Mouse (Mus musculus) common myeloid progenitor, adult 5-6 weeks (primary cell): ENCODE measurements around the gene Mat2a. TPM values are rescaled to one million over a fixed set of nuclear protein-coding genes. Genes with fewer than 3 reads are reported as not detected.
A peak's percentile ranks its signal among the peaks of the same experiment; 100 is the strongest.
"Not testable (repeated sequence)": the region's sequence is repeated elsewhere in the genome, so short reads cannot be mapped to it uniquely, and the experiment has no call there.

Source experiments
- ATAC-seq: replicated peaks from 2 replicates; pipeline ENCODE4 v1.8.0; 2016; ENCODE audit warnings: low read depth, mild to moderate bottlenecking, moderate TSS enrichment, inconsistent platforms; ENCODE audit not compliant: poor library complexity, severe bottlenecking
- total RNA-seq: library from RNA; stranded (forward); fragments of 200-1000, 187-1606 nt; gene quantifications from 2 replicates; pipeline ENCODE4 v1.2.3, GENCODE M21; 2017

Mat2a gene
- total RNA-seq, 1 experiment from 2014 or later = 303 TPM

DNA sequence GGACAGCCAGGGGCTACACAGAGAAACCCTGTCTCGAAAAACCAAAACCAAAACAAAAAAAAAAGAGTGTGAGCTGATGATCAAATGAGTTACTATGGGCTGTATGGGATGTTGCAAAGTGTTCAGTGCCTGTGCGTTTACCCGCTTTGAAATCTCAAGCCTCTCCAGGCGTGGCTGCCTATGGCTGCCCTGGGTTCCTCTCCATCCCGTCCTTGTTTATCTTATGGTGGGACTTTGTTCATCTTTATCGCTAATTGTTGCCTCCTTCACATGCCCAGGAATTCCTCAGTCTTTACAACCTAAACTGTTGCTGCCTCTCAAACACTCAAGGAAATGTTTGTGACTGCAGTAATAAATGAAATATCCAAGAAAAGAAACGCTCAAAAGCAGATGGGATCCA lies 19.1 kb upstream of the Mat2a start:
- no peak for ATAC-seq

DNA sequence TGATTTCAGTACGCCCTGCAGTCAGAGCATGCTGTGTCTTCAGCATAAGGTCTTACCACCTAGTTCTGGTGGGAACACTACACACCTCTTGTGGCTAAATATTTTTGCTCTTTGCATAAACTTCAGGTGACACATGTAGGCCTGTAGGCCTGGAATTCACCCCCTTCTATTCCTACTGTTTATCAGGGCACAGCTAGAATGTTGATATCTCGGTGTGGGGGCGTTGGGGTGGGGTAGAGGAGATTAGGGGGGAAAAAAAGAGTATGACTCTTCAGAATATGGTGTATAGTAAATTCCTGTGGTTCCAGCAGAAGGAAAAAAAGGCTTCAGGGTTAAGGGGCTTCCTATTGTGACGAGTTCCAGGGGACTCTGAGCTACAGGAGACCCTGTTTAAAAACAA lies 17.2 kb upstream of the Mat2a start:
- no peak for ATAC-seq

DNA sequence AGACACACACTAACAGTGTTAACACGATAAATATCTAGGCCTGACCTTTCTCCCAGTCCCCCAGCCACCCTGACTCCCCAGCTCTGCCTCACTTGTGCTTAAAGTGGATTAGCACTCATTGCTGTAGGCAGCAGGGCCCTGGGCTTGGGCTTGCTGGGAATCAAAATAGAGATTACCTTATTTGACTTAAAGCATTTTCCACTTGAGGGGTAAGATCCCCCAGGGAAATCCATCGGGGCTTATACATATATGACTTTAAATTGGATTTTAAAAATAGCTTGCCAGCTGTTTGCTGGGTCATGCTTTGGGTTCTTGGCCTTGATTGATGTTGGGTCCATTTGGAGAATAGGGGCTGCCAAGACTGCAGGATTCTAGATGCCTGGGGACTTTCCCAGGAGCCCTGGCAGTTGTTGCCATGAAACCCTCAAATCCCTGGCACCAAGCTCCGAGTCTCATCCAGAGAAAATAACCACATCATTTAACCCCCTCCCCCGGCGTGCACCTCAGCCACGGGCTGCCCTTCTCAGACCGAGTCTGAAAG lies 15.5 kb upstream of the Mat2a start:
- ATAC-seq = no peak

DNA sequence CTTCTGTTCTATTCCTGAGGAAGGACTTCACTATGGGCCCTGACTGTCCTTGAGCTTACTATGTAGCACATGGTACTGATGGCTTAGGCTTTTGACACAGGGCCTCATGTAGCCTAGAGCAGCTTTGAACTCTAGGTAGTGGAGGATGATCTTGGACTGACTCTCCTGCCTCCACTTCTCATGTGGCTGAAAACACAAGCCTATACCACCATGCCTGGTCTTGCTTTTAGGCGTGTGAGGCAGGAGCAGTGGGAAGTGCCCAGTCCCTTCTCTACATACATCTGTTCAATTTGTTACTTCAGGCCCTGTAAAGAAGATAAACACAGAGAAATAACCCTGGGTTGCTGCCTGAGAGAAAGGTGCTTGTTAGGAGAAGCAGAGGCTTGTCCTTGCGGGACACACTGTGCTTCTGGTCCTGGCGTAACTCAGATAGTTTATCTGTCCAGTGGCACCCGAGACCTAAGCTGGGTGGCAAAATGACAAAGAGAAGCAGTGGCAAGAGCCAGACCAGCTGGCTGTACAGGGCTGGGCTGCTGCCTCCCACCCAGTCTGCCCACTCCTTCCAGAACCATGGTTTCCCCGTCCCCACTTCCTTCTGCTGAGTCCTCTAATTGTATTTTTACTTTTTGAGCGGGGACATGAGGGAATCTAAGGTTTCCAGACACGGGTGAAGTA lies 14.9 kb upstream of the Mat2a start:
- peak; percentile 63 for ATAC-seq

DNA sequence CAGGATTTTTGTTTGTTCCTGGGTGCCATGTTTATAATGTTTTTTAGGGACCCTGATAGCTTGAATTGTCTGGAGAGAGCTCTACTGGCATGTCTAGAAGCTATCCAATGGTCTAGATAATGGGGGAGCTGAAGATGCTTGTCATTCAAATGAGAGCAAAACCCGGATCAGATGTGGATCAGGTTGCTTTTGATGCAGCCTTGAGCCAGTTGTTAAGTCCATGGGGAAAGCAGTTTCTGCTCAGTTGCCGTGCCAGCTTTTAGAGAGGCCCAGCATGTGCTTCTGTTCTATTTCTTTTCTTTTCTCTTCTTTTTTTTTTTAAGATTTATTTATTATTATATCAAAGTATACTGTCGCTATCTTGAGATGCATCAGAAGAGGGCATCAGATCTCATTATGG lies 14.2 kb upstream of the Mat2a start:
- no peak for ATAC-seq

DNA sequence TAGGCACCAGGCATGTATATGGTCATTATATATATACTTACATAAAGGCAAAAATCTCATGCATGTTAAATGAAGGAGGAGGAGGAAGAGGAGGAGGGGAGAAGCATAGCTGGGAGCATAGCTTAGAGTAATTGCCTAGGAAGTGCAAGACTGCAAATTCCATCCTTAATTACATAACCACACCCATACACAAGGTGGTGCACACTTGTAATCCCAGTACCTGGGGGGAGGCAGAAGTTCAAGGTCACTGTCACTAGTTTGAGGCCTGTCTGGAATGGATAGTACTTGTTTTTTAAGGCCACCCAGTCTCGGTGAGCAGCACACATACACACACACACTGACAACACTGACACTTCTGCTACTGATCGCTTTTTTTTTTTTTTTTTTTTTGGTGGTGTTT lies 13.0 kb upstream of the Mat2a start:
- ATAC-seq = no peak

DNA sequence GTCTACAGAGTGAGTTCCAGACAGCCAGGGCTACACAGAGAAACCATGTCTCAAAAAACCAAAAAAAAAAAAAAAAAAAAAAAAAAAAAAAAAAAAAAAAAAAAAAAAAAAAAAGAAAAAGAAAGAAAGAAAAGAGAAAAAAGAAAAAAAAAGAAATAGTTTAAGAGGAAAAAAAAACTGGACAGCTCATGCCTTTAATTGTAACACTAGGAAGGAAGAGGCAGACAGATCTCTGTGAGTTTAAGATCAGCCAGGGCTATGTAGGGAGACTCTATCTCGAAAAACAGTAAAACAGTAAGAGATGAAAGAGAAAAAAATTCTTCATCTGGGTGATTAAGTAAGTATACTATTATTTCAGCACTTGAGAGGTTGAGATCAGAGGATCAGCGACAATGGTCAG lies 12.4 kb upstream of the Mat2a start:
- ATAC-seq = not testable (repeated sequence)

DNA sequence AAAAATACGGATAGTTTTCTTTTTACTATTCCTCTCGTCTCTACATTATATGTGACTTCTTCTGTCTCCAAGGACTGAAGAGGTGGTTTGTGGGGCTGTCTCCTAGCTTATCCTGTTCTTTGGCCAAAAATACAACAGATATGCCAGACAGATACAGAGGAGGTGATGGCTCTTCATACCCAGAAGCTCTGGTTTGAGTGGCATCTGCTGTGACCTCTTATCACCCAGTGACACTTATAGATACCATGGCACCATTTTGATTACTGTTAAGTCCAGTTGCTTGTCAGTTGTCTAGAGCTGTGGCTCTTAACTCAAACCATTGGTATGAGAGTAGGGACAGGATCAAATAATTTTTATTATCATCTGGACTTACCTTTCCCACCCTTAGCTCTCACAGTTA lies 8.1 kb upstream of the Mat2a start:
- ATAC-seq = no peak

DNA sequence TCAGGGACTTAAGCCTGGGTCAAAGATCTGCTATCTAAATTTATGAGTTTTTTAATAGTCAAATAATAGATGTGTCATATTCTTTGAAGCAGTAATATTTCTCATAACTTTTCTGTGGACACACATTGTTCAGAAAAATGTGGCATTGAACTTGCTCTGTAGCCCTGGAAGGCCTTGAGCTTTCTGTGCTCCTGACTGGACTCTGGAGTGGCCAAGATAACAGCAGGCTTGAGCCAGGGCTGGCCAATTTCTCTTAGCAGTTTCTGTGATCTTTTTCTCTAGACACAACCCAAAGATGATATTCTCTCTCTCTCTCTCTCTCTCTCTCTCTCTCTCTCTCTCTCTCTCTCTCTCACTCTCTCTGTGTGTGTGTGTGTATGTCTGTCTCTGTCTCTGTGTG lies 5.7 kb upstream of the Mat2a start:
- no peak for ATAC-seq

DNA sequence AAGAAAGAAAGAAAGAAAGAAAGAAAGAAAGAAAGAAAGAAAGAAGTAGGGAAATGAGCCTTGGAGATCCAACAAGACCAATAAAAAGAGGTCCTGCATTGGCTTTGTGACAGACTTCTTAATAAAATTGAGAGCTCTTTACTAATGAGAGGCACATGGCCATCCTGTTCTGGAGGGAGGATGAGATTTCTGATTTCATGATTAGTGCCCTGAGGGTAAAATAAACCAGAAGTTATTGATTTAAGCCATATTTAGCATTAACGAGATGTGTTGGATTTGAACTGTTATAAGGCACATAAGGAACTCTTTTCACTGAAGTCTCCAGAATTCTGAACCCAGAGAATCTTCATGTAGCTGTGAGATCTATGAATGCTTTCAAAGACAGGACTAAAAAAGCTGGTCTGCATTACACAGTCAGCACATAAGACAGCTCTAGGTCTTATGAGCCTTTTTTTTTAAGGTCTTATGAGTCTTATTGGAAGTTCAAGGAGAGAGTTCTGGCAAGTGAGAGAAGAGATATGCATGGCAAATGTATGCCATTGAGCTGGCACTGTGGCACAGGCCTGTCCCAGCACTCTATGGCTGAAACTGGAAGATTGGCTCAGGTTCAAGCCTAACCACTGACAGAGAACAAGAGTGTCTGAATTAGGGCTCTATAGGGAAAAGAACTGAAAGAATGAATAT lies 3.7 kb upstream of the Mat2a start:
- ATAC-seq = no peak

DNA sequence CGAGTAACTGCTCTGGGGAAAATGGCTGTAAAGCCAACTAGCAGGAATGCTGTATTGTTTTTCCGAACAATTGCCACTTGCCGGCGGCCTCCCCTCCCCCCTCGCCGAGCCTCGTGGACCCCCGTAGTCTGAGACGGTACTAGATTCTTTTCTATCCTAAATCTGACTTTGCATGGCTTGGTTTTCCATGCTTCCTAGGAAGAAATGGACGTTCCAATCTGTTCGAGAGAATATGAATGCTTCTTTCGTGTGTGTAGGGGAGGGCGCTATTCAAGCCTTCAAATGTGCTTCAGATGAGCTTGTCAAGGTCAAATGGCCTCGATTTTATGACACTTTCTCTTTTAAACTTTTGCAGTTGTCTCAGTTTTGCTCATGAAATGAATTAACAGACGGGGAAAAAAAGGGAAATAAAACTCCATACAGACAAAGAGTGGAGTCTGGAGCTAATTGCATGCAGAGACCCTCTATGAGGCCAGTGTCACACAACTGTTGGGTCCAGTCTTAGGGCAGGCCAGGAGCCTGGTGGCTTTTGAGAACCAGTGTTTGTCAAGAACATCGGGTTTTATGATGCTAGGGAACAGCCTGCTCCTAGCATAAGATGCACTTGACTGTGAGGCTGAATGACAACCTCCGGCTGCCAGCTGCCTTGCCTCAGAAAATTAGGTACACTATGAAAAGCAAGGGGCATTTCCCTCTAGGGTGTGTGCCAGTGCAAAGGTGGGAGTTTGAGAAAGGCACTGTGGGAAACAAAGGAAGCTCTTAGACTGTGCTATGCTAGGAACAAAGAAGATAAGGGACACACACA lies 1.0 kb upstream of the Mat2a start:
- no peak for ATAC-seq

DNA sequence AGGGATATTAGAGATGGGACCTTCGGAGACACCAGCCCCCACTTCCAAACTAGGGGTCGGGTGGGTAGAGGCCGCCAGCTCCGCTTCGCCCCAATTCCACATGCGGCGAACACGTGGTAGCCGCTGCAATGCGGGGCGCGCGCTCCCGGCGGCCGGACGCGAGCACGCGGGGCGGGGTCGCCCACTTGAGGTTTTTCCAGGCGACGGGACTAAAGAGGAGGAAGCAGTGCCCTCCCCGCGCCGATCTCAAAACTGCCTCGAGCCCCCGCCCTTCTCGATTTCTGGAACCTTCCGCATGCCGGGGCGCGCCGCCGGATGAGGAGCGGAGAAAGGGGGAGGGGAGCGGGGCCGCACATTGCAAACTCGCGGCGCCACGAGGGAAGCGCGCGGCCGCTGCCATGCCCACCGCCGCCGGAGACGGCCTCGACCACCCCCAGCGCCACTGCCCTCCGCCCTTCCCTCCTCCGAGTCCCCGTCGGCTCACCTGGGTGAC lies 450 bp downstream of the Mat2a start:
- ATAC-seq = no peak; the same call in 1 of the 2 replicates

DNA sequence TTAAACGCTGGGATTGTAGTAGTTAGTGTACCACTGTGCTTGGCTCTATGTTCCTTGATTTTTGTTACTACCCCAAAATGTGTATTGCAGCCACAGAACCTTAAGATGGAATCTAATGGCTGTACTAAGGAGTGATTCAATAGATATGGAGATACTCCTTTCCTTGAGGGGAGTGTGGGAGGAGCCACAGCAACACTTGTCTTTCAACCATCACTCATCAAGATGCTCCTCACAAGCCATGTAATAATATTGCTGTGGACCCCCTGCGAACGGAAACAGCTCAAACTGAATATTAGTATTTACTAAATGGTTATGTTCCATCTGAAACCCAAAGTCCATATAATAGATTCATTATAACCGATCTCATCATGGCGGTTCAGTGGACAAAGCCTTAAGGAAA lies 1.1 kb downstream of the Mat2a start:
- no peak for ATAC-seq

DNA sequence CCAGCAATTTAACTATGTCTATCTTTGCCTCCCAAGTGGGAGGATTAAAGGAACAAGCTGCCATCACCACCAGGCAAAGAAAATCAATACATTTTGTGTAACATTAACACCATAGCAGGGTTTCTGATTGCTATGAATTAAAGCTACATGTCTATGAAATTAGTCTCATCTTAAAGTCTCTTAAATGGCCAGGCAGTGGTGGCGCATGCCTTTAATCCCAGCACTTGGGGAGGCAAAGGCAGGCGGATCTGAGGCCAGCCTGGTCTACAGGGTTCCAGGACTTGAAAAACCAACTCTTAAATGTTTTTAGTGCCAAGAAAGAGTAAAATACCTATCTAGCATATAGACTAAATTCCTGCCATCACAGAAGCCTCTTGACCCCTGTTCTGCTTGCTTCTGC lies 7.2 kb downstream of the Mat2a start:
- ATAC-seq = no peak

DNA sequence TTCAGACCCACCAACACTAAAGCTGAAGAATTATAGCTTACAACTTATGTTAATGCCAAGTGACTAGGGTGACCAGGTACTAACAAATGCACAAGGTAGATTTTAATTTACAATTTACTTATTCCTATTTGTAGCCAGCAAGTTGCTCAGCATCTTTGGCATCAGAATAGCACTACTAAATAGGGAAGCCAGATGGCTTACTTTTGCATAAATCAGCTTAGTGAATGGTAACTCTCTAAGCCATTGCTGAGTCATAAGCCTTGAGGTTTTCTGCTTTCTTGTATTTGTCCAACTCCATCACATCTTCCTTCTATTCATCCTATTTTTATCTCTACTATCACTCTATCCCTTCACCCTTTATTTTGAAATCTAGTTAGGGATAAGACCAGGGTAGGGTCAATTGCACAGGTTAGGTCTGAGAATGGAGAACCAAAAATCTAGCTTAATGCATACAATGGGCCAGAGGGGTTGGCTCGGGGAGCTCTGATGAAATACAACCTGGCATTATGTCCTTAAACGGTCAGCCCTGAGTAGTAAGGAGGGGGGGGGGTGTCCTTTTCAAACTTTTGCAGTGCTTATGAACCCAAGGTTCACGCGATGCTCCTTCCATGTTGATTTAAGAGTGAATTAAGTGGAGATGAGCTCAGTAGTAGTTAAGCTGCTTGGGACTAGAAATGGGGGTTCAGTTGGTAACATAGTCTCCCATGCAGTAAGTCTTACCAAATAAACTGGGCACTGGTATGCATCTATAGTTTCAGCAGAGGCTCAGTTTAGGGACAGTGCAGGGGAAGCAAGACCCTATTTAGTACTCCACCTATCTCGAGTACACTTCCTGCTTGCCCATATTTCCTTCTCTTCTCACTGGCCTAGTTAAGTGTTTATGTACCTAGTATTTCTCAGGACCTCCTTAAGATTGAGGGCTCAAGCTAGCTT lies 8.1 kb downstream of the Mat2a start:
- 0 out of 2 replicates have a peak, but pooled peaks have one; percentile 12 for ATAC-seq

DNA sequence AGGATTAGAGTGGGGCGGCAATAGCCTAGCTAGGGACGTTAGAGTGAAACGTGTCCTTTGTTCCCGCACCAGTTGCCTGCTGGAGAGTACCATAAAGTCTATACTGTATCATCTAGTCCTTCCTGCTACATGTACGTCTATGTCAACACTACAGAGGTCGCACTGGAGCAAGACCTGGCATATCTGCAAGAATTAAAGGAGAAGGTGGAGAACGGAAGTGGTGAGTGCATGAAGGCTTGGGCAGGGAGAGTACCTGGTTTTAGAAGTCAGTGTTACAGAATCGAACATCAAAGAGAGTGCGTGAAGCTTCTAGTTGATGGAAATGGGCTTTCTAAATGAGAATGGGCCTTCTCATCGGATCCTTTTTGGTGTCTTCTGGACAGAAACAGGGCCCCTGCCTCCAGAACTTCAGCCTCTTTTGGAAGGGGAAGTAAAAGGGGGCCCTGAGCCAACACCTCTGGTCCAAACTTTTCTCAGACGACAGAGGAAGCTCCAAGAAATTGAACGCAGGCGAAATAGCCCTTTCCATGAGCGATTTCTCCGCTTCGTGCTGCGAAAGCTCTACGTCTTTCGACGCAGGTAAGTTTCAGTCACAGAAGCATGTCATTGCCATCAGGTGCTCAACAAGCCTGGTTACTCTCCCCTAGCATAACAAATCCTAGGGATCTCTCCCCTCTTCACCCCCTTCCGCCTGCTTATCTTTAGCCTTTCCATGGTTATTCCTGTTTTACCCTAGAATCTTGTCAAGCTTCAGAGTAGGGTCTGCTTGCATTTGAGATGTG lies 10.1 kb downstream of the Mat2a start:
- no peak for ATAC-seq

DNA sequence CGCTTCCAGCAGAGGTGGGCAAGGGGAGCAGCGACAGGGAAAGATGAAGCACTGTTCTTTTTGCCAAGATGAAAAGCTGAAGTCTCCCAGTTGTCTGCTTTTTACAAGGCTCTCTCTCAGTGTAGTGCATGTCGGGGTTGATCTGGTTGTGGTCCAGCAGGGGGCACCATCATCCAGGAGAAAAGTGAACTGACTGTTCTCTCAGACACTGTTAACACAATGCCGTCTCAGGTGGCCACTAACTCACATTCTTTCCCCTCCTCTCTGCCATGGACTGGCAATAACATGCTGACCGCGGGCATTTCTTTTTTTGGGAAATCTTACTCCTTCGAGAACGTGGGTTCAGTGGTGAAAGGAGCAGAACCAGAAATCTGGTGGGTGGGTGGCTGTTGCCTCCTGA lies 11.3 kb downstream of the Mat2a start:
- ATAC-seq = peak; percentile 70

DNA sequence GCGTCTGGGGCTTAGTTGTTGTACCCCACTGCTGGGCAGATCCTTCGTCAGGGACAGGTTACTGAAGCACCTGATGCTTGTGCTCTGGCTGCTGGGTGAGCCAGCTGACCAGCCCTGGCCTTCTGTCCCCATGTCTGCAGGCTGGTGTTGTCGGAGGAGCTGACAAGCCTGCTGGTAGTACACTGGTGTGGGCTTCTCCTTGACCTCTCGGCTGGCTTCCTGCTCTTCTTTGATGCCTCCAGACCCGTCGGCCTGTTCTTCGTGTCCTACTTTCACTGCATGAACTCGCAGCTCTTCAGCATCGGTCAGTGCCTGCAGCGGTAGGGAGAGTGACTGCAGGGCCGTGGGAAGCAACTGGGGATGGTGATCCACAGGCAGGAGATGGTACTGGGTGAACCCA lies 13.7 kb downstream of the Mat2a start:
- no peak for ATAC-seq

DNA sequence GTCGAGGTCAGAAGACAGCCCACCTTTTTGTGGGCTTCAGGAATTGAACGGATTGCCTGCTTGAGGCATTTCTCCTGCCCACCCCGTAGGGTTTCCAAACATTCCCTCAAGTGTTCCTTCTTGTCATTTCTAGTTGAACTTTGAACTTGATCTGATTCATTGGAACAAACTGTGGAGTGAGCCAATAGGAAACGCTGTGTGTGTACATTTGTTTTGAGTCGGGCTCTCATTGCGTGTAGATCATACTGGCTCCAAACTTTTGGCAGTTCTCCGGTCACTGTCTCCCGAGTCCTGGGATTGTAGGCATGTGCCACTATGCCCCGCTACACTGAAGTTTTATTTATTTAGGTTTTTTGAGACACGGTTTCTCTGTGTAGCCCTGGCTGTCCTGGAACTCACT lies 18.5 kb downstream of the Mat2a start:
- no peak for ATAC-seq
